Mouse (Mus musculus): Measurements from ENCODE around the gene March4.

GRCm38 (mm10) chr1:72574608-72575007 is 37.9 kb upstream of the March4 start:
- TF ChIP-seq GATA1 (IDR thresholded peaks at IDR 0.05; ENCODE audit: borderline replicate concordance, low read length) (no peak), FLI1 (IDR thresholded peaks at IDR 0.05; ENCODE audit: low read length) (no peak)
